Mouse (Mus musculus): ENCODE results near the gene Cpm. TPM values are rescaled to one million over a fixed set of nuclear protein-coding genes. Genes with fewer than 3 reads are reported as not detected.

The Cpm gene
- polyA plus RNA-seq, 1 experiment from 2014 or later = 83.7 TPM

- no peak overlapping the region for H3K4me2 ChIP-seq (ENCODE audit: low read depth, low read length)
- H3K27me3 ChIP-seq (ENCODE audit: control insufficient read depth, insufficient read depth, low read depth, low read length) = no peaks in the 10 kb centered on the region
- no peaks in the 10 kb centered on the region for H3K4me1 ChIP-seq (replicated peaks; ENCODE audit: control insufficient read depth, insufficient read depth, low read length)
- H3K9me3 ChIP-seq (ENCODE audit: control insufficient read depth, low read length) = no peaks in the 10 kb centered on the region
- no peak overlapping the region for H3K4me3 ChIP-seq (ENCODE audit: low read length)
- H3K36me3 ChIP-seq (ENCODE audit: control insufficient read depth, insufficient read depth, low read length) = no peaks in the 10 kb centered on the region
- H3K9ac ChIP-seq (ENCODE audit: low read length) = no peak overlapping the region
- H3K27ac ChIP-seq (ENCODE audit: low read length) = no peak overlapping the region
- no peak for ATAC-seq (ENCODE audit: low read depth)
- 75% methylated on average over 3 of the region's 3 CpGs for WGBS
Observed at GRCm38 (mm10) chr10:117654576-117655123, 25.4 kb downstream of the Cpm start.

DNA sequence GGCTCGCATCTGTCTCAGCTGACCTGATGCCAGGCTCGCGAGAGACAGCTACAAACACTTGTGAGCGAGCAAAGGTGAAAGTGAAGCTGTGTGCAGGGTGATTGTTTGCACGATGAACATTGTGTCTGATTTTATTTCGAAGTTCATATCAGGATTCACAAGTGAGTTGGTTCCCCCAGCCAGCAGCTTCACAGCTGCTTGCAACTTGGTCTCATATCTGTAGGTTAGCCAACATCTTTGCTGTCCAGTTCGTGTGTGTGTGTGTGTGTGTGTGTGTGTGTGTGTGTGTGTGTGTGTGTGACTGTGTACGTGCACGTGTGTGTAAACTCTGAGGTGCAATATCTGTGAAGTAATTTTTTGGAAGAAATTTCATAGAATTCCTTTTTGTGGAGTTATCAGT lies 26.2 kb downstream of the Cpm start:
- H3K4me2 ChIP-seq (ENCODE audit: low read depth, low read length) = no peak overlapping the region
- H3K27ac ChIP-seq (ENCODE audit: low read length) = no peak overlapping the region
- ATAC-seq (ENCODE audit: low read depth) = no peak
- no peaks in the 10 kb centered on the region for H3K36me3 ChIP-seq (ENCODE audit: control insufficient read depth, insufficient read depth, low read length)
- no peaks in the 10 kb centered on the region for H3K27me3 ChIP-seq (ENCODE audit: control insufficient read depth, insufficient read depth, low read depth, low read length)
- no peak overlapping the region for H3K4me3 ChIP-seq (ENCODE audit: low read length)
- H3K4me1 ChIP-seq (replicated peaks; ENCODE audit: control insufficient read depth, insufficient read depth, low read length) = no peaks in the 10 kb centered on the region
- H3K9ac ChIP-seq (ENCODE audit: low read length) = no peak overlapping the region
- 80% methylated on average over 9 of the region's 9 CpGs for WGBS
- H3K9me3 ChIP-seq (ENCODE audit: control insufficient read depth, low read length) = no peaks in the 10 kb centered on the region

GRCm38 (mm10) chr10:117655908-117656661 lies 26.8 kb downstream of the Cpm start:
- no peak overlapping the region for H3K9ac ChIP-seq (ENCODE audit: low read length)
- H3K4me1 ChIP-seq (replicated peaks; ENCODE audit: control insufficient read depth, insufficient read depth, low read length) = no peaks in the 10 kb centered on the region
- H3K27me3 ChIP-seq (ENCODE audit: control insufficient read depth, insufficient read depth, low read depth, low read length) = no peaks in the 10 kb centered on the region
- H3K36me3 ChIP-seq (ENCODE audit: control insufficient read depth, insufficient read depth, low read length) = no peaks in the 10 kb centered on the region
- H3K9me3 ChIP-seq (ENCODE audit: control insufficient read depth, low read length) = no peaks in the 10 kb centered on the region
- no peak overlapping the region for H3K27ac ChIP-seq (ENCODE audit: low read length)
- no peak overlapping the region for H3K4me2 ChIP-seq (ENCODE audit: low read depth, low read length)
- whole genome bisulfite sequencing = 41% methylated on average over 7 of the region's 7 CpGs
- H3K4me3 ChIP-seq (ENCODE audit: low read length) = no peak overlapping the region
- ATAC-seq (ENCODE audit: low read depth) = no peak

- H3K4me3 ChIP-seq (ENCODE audit: low read length) = no peak overlapping the region
- no peaks in the 10 kb centered on the region for H3K27me3 ChIP-seq (ENCODE audit: control insufficient read depth, insufficient read depth, low read depth, low read length)
- H3K36me3 ChIP-seq (ENCODE audit: control insufficient read depth, insufficient read depth, low read length) = no peaks in the 10 kb centered on the region
- no peaks in the 10 kb centered on the region for H3K9me3 ChIP-seq (ENCODE audit: control insufficient read depth, low read length)
- no peak overlapping the region for H3K27ac ChIP-seq (ENCODE audit: low read length)
- H3K4me2 ChIP-seq (ENCODE audit: low read depth, low read length) = no peak overlapping the region
- ATAC-seq (ENCODE audit: low read depth) = no peak
- no peaks in the 10 kb centered on the region for H3K4me1 ChIP-seq (replicated peaks; ENCODE audit: control insufficient read depth, insufficient read depth, low read length)
- H3K9ac ChIP-seq (ENCODE audit: low read length) = no peak overlapping the region
- WGBS = 68% methylated on average over 6 of the region's 6 CpGs
Observed at GRCm38 (mm10) chr10:117656662-117656962, 27.3 kb downstream of the Cpm start.

DNA sequence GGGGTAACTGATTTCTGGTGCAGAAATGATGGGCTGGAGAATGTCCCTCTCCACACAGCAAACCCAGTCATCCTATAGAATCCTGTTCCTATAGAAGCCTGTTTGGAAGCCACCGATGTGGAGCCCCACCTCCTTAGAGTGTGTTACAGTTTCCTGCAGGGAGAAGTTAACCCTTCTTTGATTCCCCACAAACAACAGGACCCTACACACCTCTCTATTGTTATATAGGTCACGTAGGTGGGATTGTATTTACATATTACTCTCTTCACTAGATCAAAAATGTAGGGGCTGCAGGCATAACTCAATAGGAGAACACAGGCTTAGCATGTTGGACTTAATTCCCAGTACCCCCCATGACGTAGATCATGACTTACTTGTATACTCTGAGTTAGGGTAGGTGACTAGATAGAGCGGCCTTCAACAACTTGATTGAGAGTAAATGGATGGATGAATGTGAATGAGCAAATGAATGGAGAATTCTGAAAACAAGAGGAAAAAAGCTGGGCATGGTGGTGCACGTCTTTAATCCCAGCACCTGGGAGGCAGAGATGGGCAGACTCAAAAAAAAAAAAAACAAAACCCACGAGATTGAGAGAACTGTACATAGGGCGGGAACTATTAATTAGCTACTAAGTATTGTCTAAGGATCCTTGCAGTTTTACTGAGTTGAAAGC lies 27.8 kb downstream of the Cpm start:
- no peak for ATAC-seq (ENCODE audit: low read depth)
- no peaks in the 10 kb centered on the region for H3K9me3 ChIP-seq (ENCODE audit: control insufficient read depth, low read length)
- WGBS = 71% methylated on average over 7 of the region's 7 CpGs
- no peaks in the 10 kb centered on the region for H3K27me3 ChIP-seq (ENCODE audit: control insufficient read depth, insufficient read depth, low read depth, low read length)
- H3K4me1 ChIP-seq (replicated peaks; ENCODE audit: control insufficient read depth, insufficient read depth, low read length) = no peaks in the 10 kb centered on the region
- no peak overlapping the region for H3K27ac ChIP-seq (ENCODE audit: low read length)
- H3K9ac ChIP-seq (ENCODE audit: low read length) = no peak overlapping the region
- H3K4me3 ChIP-seq (ENCODE audit: low read length) = no peak overlapping the region
- H3K4me2 ChIP-seq (ENCODE audit: low read depth, low read length) = no peak overlapping the region
- no peaks in the 10 kb centered on the region for H3K36me3 ChIP-seq (ENCODE audit: control insufficient read depth, insufficient read depth, low read length)

DNA sequence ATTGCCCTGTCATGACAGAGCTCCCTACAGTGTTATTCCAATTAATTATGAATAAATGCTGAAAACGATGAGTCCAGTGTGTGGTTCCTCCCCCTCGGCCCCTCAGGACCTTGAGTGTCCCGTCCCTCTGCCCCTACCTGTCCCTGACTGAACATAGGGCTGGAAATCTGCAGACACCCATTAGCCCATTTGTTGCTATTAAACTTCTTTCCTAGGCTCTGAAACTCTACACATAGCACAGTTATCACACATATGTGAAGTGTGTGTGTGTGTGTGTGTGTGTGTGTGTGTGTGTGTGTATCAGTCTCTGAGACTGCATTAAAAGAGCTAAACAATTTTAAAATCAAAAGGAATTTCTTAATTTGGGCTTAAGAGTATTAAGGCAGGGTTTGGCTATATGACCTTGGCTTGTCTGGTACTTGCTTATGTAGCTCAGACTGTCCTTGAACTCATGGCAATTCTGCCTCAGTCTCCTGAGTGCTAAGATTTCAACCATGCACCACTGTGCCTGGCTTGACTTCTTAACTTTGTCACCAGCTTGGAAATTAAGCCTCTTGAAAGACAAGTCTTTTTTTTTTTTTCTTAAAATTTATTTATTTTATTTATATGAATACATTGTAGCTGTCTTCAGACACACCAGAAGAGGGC lies 28.5 kb downstream of the Cpm start:
- H3K9ac ChIP-seq (ENCODE audit: low read length) = no peak overlapping the region
- H3K4me3 ChIP-seq (ENCODE audit: low read length) = no peak overlapping the region
- 80% methylated on average over 3 of the region's 3 CpGs for WGBS
- no peaks in the 10 kb centered on the region for H3K36me3 ChIP-seq (ENCODE audit: control insufficient read depth, insufficient read depth, low read length)
- ATAC-seq (ENCODE audit: low read depth) = no peak
- H3K4me2 ChIP-seq (ENCODE audit: low read depth, low read length) = no peak overlapping the region
- H3K27me3 ChIP-seq (ENCODE audit: control insufficient read depth, insufficient read depth, low read depth, low read length) = no peaks in the 10 kb centered on the region
- H3K27ac ChIP-seq (ENCODE audit: low read length) = no peak overlapping the region
- H3K4me1 ChIP-seq (replicated peaks; ENCODE audit: control insufficient read depth, insufficient read depth, low read length) = no peaks in the 10 kb centered on the region
- no peaks in the 10 kb centered on the region for H3K9me3 ChIP-seq (ENCODE audit: control insufficient read depth, low read length)

DNA sequence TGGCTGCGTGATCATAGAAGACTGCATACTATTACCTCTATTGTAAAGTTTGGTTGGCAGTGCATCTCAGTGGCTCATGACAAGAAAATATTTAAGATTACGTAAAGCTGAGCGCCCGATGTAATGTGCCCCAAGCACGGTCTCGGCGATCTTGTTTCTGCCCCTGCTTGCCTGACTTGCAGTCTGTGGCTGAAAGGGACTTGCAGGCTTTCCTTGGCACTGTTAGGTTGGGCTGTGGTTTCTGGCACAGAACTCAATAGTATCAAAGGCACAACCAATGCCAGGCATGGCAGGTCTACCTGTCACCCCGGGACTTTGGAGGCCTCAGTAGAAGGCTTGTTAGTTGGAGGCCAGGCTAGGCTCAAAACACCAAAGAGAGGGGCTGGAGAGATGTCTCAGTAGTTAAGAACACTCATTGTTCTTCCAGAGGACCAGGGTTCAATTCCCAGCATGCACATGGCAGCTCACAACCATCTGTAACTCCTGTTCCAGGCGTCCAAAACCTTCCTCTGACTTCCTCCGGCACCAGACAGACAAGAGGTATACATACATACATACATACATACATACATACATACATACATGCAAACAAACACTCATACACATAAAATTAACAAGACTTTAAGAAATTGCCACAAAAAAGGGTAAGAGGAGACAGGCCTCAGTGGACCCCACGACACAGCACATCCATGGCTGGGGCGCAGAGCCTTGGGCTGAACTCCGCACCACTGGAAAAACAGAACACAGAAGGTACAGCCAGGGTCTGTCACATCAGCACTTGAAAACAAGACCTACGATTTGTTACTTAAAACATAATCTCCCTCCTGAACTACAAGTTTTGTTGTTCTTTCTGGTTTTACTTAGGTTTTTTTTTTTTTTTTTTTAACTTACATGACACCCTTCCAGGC lies 29.5 kb downstream of the Cpm start:
- H3K27me3 ChIP-seq (ENCODE audit: control insufficient read depth, insufficient read depth, low read depth, low read length) = no peaks in the 10 kb centered on the region
- WGBS = 89% methylated on average over 14 of the region's 14 CpGs
- H3K4me3 ChIP-seq (ENCODE audit: low read length) = no peak overlapping the region
- no peak overlapping the region for H3K9ac ChIP-seq (ENCODE audit: low read length)
- H3K27ac ChIP-seq (ENCODE audit: low read length) = no peak overlapping the region
- H3K4me2 ChIP-seq (ENCODE audit: low read depth, low read length) = no peak overlapping the region
- H3K9me3 ChIP-seq (ENCODE audit: control insufficient read depth, low read length) = no peaks in the 10 kb centered on the region
- H3K36me3 ChIP-seq (ENCODE audit: control insufficient read depth, insufficient read depth, low read length) = no peaks in the 10 kb centered on the region
- no peak for ATAC-seq (ENCODE audit: low read depth)
- no peaks in the 10 kb centered on the region; the same call in 1 of the 2 replicates for H3K4me1 ChIP-seq (replicated peaks; ENCODE audit: control insufficient read depth, insufficient read depth, low read length)

- Histone ChIP-seq H3K9me3 (ENCODE audit: control insufficient read depth, low read length) (no peaks in the 10 kb centered on the region), H3K27ac (ENCODE audit: low read length) (no peak overlapping the region), H3K4me2 (ENCODE audit: low read depth, low read length) (no peak overlapping the region), H3K9ac (ENCODE audit: low read length) (no peak overlapping the region), H3K4me1 (replicated peaks; ENCODE audit: control insufficient read depth, insufficient read depth, low read length) (peaks cover 5% of the 10 kb centered on the region; the same call in 1 of the 2 replicates), H3K27me3 (ENCODE audit: control insufficient read depth, insufficient read depth, low read depth, low read length) (no peaks in the 10 kb centered on the region), H3K36me3 (ENCODE audit: control insufficient read depth, insufficient read depth, low read length) (no peaks in the 10 kb centered on the region), H3K4me3 (ENCODE audit: low read length) (no peak overlapping the region)
- WGBS = 80% methylated on average over 11 of the region's 11 CpGs
- no peak for ATAC-seq (ENCODE audit: low read depth)
Observed at GRCm38 (mm10) chr10:117659430-117659813, 30.1 kb downstream of the Cpm start.

All from lung, embryonic 16.5 days (tissue).